Mouse (Mus musculus) gonadal fat pad, adult 2 months (tissue): ENCODE data around the gene Ccdc149. TPM values are rescaled to one million over a fixed set of nuclear protein-coding genes. Genes with fewer than 3 reads are reported as not detected.

ENCODE experiments used
- polyA plus RNA-seq: library from polyadenylated mRNA; depleted of rRNA; stranded (reverse); fragments of >200 nt; gene quantifications from 2 replicates; pipeline ENCODE4 v1.2.3, GENCODE M21; 2012; rRNA removed

The Ccdc149 gene
- polyA plus RNA-seq, 1 experiment: 3.9 TPM

Other genes starting within 250 kb of the Ccdc149 start
- 97.9 and 104 TPM in 2 replicates for gene Sod3, start 107.7 kb downstream of the Ccdc149 start, polyA plus RNA-seq
- gene Lgi2, start 94.9 kb upstream of the Ccdc149 start, polyA plus RNA-seq: 3.3 and 4.1 TPM in 2 replicates
- 7.0 and 7.1 TPM in 2 replicates for gene Sepsecs, start 198.2 kb upstream of the Ccdc149 start, polyA plus RNA-seq